Mouse (Mus musculus): ENCODE data around the gene Htr2c. TPM values are rescaled to one million over a fixed set of nuclear protein-coding genes. Genes with fewer than 3 reads are reported as not detected.

Gene Htr2c
- polyA plus RNA-seq (2012; rRNA removed) = not detected in 2 replicates

GRCm38 (mm10) chrX:146962258-146962913, at the start of gene Htr2c:
Htr2c (plus strand) TSS chrX:146962513.

